Mouse (Mus musculus): ENCODE results near the gene Cox18.

The Cox18 gene

GRCm38 (mm10) chr5:90223534-90224381 lies at the start of gene Cox18:
Cox18 (minus strand) TSS chr5:90224001.
- WGBS, result under 1% methylated on average over 62 of the region's 62 CpGs

- WGBS, result 87% methylated on average over 2 of the region's 2 CpGs
Measured at GRCm38 (mm10) chr5:90262230-90262629, 38.4 kb upstream of the Cox18 start.

GRCm38 (mm10) chr5:90257023-90257422 lies 33.2 kb upstream of the Cox18 start:
- 90% methylated on average over 3 of the region's 3 CpGs for WGBS

- 78% methylated on average over 2 of the region's 2 CpGs for WGBS
Measured at GRCm38 (mm10) chr5:90246987-90247386, 23.2 kb upstream of the Cox18 start.

GRCm38 (mm10) chr5:90246567-90246966 lies 22.8 kb upstream of the Cox18 start:
- 91% methylated on average over 4 of the region's 4 CpGs for WGBS

GRCm38 (mm10) chr5:90245416-90245815 lies 21.6 kb upstream of the Cox18 start:
- WGBS, result 66% methylated on average over 4 of the region's 4 CpGs

- 96% methylated on average over 8 of the region's 8 CpGs for WGBS
Measured at GRCm38 (mm10) chr5:90235217-90235616, 11.4 kb upstream of the Cox18 start.

GRCm38 (mm10) chr5:90233305-90233704 lies 9.5 kb upstream of the Cox18 start:
- 81% methylated on average over 4 of the region's 4 CpGs for WGBS

GRCm38 (mm10) chr5:90229760-90230159 lies 6.0 kb upstream of the Cox18 start:
- WGBS, result 47% methylated on average over 2 of the region's 2 CpGs

- WGBS, result 96% methylated on average over 3 of the region's 3 CpGs
Measured at GRCm38 (mm10) chr5:90226696-90227095, 2.9 kb upstream of the Cox18 start.

GRCm38 (mm10) chr5:90224730-90225129 lies 929 bp upstream of the Cox18 start:
- WGBS, result 79% methylated on average over 5 of the region's 5 CpGs

- WGBS, result 17% methylated on average over 3 of the region's 3 CpGs
Measured at GRCm38 (mm10) chr5:90222937-90223336, 864 bp downstream of the Cox18 start.

- 90% methylated on average over 3 of the region's 3 CpGs for WGBS
Measured at GRCm38 (mm10) chr5:90217791-90218190, 6.0 kb downstream of the Cox18 start.

GRCm38 (mm10) chr5:90217226-90217625 lies 6.6 kb downstream of the Cox18 start:
- 84% methylated on average over 12 of the region's 12 CpGs for WGBS

GRCm38 (mm10) chr5:90213356-90213755 lies 10.4 kb downstream of the Cox18 start:
- 97% methylated on average over 12 of the region's 12 CpGs for WGBS

GRCm38 (mm10) chr5:90203168-90203567 lies 20.6 kb downstream of the Cox18 start:
- 16% methylated on average over 5 of the region's 5 CpGs for WGBS

- 84% methylated on average over 9 of the region's 9 CpGs for WGBS
Measured at GRCm38 (mm10) chr5:90202447-90203117, 21.2 kb downstream of the Cox18 start.

- 67% methylated on average over 16 of the region's 16 CpGs for WGBS
Measured at GRCm38 (mm10) chr5:90199922-90200632, 23.7 kb downstream of the Cox18 start.

GRCm38 (mm10) chr5:90194831-90195230 lies 29.0 kb downstream of the Cox18 start:
- 20% methylated on average over 6 of the region's 6 CpGs for WGBS

GRCm38 (mm10) chr5:90182782-90183181 lies 41.0 kb downstream of the Cox18 start:
- WGBS, result 70% methylated on average over 5 of the region's 5 CpGs

GRCm38 (mm10) chr5:90179094-90179493 lies 44.7 kb downstream of the Cox18 start:
- 72% methylated on average over 5 of the region's 5 CpGs for WGBS

- 97% methylated on average over 1 of the region's 1 CpGs for WGBS
Measured at GRCm38 (mm10) chr5:90178116-90178515, 45.7 kb downstream of the Cox18 start.
